Mouse (Mus musculus) regulatory T cell (primary cell): ENCODE measurements at regions not wholly inside any gene's neighbourhood (a gene's known extent, or its start where the extent isn't known, plus 50 kb on each side); places are given as distances from the start of the nearest gene placed in this dataset.

Experiments
- in situ Hi-C: fragments of 300-600 bp; cut with MboI, MseI; formaldehyde crosslinking; loops from one replicate; pipeline ENCODE4 v1.15.1; 2025; ENCODE audit warnings: high pct_unique_total_duplicates

- in situ Hi-C loops = no loop called here
Observed at GRCm38 (mm10) chr1:126922231-126922630, 91.6 kb upstream of the Nckap5 start.

GRCm38 (mm10) chr1:126918876-126919275, 88.3 kb upstream of the Nckap5 start:
- in situ Hi-C loops = no loop called here

DNA sequence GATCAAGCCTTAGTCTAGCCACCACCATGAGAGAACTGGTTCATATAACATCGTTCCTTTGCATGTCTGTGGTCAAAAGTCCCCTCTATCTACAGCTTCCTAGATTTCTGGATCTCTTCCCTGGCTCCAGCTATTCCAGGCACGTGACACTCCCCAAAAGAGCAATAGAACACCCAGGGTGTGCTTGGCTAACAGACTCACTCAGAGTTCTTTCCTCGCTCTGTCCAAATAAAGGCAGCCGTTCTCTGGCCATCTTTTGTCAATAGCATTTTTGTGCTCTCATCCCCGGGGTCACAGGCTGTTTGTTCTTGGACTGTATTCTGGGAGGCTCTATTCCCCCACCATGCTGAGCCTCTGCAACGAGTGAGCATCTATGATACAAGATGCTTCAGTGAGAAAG, 87.3 kb upstream of the Nckap5 start:
- in situ Hi-C loops = no loop called here

GRCm38 (mm10) chr1:126916369-126916768, 85.8 kb upstream of the Nckap5 start:
- in situ Hi-C loops = no loop called here

GRCm38 (mm10) chr1:126911277-126912060, 80.9 kb upstream of the Nckap5 start:
- in situ Hi-C loops = no loop called here

GRCm38 (mm10) chr1:126907417-126907816, 76.8 kb upstream of the Nckap5 start:
- in situ Hi-C loops = no loop called here

DNA sequence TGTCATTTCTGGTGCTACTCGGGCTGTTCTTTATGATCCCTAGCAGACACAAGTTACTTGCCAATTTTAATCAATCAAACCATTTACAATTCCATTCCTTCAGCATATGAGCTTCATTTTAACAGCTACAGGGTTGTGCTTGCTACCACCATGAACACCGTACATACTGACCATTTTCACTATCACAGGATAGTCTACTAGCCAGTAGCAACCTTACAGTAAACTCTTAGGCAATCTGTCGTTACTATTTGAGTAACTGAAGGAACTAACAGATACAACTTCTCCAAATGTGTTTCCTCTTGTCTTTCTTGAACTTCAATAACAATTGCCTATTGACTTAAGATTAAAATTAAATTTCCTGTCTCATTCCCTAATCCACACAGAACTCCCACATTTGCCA, 67.9 kb upstream of the Nckap5 start:
- in situ Hi-C loops = no loop called here

- in situ Hi-C loops = no loop called here
Observed at GRCm38 (mm10) chr1:126896895-126897294, 66.3 kb upstream of the Nckap5 start.

DNA sequence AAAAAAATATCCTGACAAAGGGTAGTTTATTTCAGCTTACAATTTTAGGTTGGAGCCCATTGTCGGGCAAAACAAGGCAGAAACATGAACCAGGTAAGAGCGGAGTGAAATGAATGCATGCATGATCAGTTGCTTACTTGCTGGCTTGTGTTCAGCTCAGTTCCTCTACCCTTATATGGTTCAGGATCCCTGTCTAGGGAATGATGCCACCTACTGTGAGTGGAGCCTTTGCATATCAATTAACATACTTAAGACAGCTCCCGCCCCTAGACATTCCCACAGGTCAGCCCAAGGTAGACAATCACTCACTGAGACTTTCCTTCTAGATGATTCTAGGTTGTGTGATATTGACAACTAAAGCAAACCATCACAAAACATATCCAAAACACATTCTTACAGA, 50.2 kb upstream of the Nckap5 start:
- in situ Hi-C loops = no loop called here
